Mouse (Mus musculus) megakaryocyte, embryonic 14.5 days (primary cell): ENCODE results near the gene Xpa.

ENCODE experiments used
- FLI1 ChIP-seq: IDR thresholded peaks from 2 replicates; pipeline ENCODE4 v1.6.1; 2012; ENCODE audit warnings: low read length, inconsistent platforms, mixed read lengths
- GATA1 ChIP-seq: IDR thresholded peaks from 3 replicates; pipeline ENCODE4 v1.6.1; 2012; ENCODE audit warnings: mixed read lengths, low read length, inconsistent platforms, borderline replicate concordance

GRCm38 (mm10) chr4:46202562-46203126, 6.5 kb upstream of the Xpa start:
- TF ChIP-seq GATA1, result no peak
- no peak for TF ChIP-seq FLI1
